Mouse (Mus musculus): Measurements from ENCODE around the gene Samd14. TPM values are rescaled to one million over a fixed set of nuclear protein-coding genes. Genes with fewer than 3 reads are reported as not detected.
A peak's percentile ranks its signal among the peaks of the same experiment; 100 is the strongest.

Gene Samd14
- polyA plus RNA-seq, 1 experiment from 2014 or later, result 18.3 TPM

DNA sequence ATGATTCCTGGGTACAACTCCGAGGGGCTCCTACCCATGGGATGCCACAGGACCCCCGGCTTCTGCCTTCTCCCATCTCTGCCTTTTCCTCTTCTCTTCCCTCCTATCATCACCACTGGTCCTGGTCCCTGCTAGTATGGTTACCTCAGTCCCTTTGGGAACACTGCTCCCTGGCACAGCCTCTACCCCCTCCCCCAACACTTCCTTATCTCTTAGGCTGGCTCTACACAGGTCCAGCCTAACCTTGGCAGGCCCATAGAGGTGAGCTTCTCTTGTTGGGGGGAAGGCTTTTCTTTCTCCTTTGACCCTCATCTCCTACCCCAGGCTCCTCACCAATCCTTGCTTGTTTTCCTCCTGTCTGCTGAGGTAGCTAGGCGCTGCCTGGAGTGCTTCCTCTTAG lies 5.8 kb downstream of the Samd14 start:
- Histone ChIP-seq H3K27ac (ENCODE audit: low read depth, low read length) (no peak overlapping the region), H3K36me3 (ENCODE audit: control insufficient read depth, insufficient read depth, low read length) (peaks cover 26% of the 10 kb centered on the region), H3K4me3 (ENCODE audit: low read length) (no peak overlapping the region), H3K27me3 (ENCODE audit: control insufficient read depth, insufficient read depth, low read length) (no peaks in the 10 kb centered on the region; the same call in 1 of the 2 replicates), H3K4me1 (ENCODE audit: control insufficient read depth, insufficient read depth, low read length) (peaks cover 26% of the 10 kb centered on the region), H3K9me3 (ENCODE audit: control insufficient read depth, low read length) (no peaks in the 10 kb centered on the region), H3K9ac (ENCODE audit: low read depth, low read length) (no peak overlapping the region), H3K4me2 (replicated peaks; ENCODE audit: low read depth, low read length) (no peak overlapping the region)
- no peak for ATAC-seq (ENCODE audit: low FRiP score, low TSS enrichment)
- WGBS, result 85% methylated on average over 3 of the region's 3 CpGs

GRCm38 (mm10) chr11:95022237-95022992 lies 12.7 kb downstream of the Samd14 start:
- H3K9ac ChIP-seq (ENCODE audit: low read depth, low read length), result no peak overlapping the region
- WGBS, result 88% methylated on average over 10 of the region's 10 CpGs
- H3K4me1 ChIP-seq (ENCODE audit: control insufficient read depth, insufficient read depth, low read length), result peaks cover 27% of the 10 kb centered on the region
- H3K9me3 ChIP-seq (ENCODE audit: control insufficient read depth, low read length), result no peaks in the 10 kb centered on the region
- H3K36me3 ChIP-seq (ENCODE audit: control insufficient read depth, insufficient read depth, low read length), result peaks cover 61% of the 10 kb centered on the region
- no peaks in the 10 kb centered on the region; the same call in 1 of the 2 replicates for H3K27me3 ChIP-seq (ENCODE audit: control insufficient read depth, insufficient read depth, low read length)
- no peak overlapping the region for H3K4me2 ChIP-seq (replicated peaks; ENCODE audit: low read depth, low read length)
- H3K4me3 ChIP-seq (ENCODE audit: low read length), result no peak overlapping the region
- no peak for ATAC-seq (ENCODE audit: low FRiP score, low TSS enrichment)
- no peak overlapping the region for H3K27ac ChIP-seq (ENCODE audit: low read depth, low read length)

DNA sequence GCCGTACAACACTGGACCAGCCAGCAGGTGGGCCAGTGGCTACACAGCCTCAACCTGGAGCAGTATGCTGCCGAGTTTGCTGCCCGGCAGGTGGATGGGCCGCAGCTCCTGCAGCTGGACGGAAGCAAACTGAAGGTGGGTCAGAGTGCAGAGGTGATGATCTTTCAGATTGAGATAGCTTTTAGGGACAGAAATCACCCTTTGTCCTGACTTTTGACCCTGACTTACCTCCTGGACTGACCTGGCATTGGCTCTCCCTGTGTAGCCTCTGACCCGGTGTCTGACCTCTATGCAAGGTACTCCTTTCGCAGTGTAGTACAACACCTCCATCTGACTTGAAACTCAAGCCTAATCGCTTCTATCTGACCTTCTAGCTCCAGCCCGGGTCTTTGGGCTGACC lies 13.8 kb downstream of the Samd14 start:
- H3K4me3 ChIP-seq (ENCODE audit: low read length), result no peak overlapping the region
- peaks cover 27% of the 10 kb centered on the region for H3K4me1 ChIP-seq (ENCODE audit: control insufficient read depth, insufficient read depth, low read length)
- WGBS, result 95% methylated on average over 9 of the region's 9 CpGs
- H3K4me2 ChIP-seq (replicated peaks; ENCODE audit: low read depth, low read length), result no peak overlapping the region
- no peaks in the 10 kb centered on the region; the same call in 1 of the 2 replicates for H3K27me3 ChIP-seq (ENCODE audit: control insufficient read depth, insufficient read depth, low read length)
- no peak overlapping the region for H3K27ac ChIP-seq (ENCODE audit: low read depth, low read length)
- no peaks in the 10 kb centered on the region for H3K9me3 ChIP-seq (ENCODE audit: control insufficient read depth, low read length)
- no peak for ATAC-seq (ENCODE audit: low FRiP score, low TSS enrichment)
- H3K9ac ChIP-seq (ENCODE audit: low read depth, low read length), result no peak overlapping the region
- peaks cover 61% of the 10 kb centered on the region for H3K36me3 ChIP-seq (ENCODE audit: control insufficient read depth, insufficient read depth, low read length)

DNA sequence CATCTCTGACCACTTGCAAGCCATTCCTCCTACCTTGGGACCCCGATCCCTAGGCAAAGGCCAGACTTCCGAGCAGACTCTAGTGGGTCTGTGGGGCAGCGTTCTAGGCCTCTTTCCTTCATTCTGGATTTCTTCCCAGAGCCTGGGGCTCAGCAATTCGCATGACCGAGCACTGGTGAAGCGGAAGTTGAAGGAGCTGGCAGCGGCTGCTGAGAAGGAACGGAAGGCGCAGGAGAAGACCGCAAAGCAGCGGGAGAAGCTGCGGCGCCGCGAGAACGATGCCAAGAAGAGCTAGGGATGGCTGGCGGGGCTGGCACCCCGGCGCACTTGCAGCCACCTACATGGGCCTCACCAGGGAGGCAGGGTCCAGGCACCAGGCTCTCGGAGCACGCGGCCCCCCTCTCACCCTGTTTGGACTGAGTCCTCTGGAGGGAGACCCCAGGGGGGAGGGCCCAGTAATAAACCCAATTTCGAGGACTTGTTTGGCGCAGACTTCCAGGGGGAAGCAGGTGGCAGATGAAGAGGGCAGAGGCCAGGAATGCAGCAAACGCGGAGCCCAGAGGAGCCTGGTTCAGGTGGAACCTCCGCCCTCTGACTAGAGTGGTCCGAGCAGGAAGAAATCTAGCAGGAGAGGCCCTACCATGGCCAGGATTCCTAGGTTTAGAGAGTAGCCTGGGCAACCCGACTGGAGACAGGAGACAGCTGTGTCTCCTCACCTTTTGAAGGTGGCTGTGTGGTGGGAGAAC lies 14.9 kb downstream of the Samd14 start:
- peaks cover 54% of the 10 kb centered on the region for H3K36me3 ChIP-seq (ENCODE audit: control insufficient read depth, insufficient read depth, low read length)
- H3K4me3 ChIP-seq (ENCODE audit: low read length), result no peak overlapping the region
- ATAC-seq (ENCODE audit: low FRiP score, low TSS enrichment), result no peak
- H3K27ac ChIP-seq (ENCODE audit: low read depth, low read length), result peak overlapping the region; percentile 10; the same call in 1 of the 2 replicates
- H3K4me2 ChIP-seq (replicated peaks; ENCODE audit: low read depth, low read length), result no peak overlapping the region
- no peaks in the 10 kb centered on the region for H3K9me3 ChIP-seq (ENCODE audit: control insufficient read depth, low read length)
- 67% methylated on average over 29 of the region's 29 CpGs for WGBS
- peaks cover 27% of the 10 kb centered on the region for H3K4me1 ChIP-seq (ENCODE audit: control insufficient read depth, insufficient read depth, low read length)
- H3K27me3 ChIP-seq (ENCODE audit: control insufficient read depth, insufficient read depth, low read length), result no peaks in the 10 kb centered on the region; the same call in 1 of the 2 replicates
- no peak overlapping the region for H3K9ac ChIP-seq (ENCODE audit: low read depth, low read length)

GRCm38 (mm10) chr11:95025227-95026012 lies 15.7 kb downstream of the Samd14 start:
- H3K4me1 ChIP-seq (ENCODE audit: control insufficient read depth, insufficient read depth, low read length), result peaks cover 23% of the 10 kb centered on the region
- no peak overlapping the region for H3K4me2 ChIP-seq (replicated peaks; ENCODE audit: low read depth, low read length)
- H3K9ac ChIP-seq (ENCODE audit: low read depth, low read length), result no peak overlapping the region
- H3K9me3 ChIP-seq (ENCODE audit: control insufficient read depth, low read length), result no peaks in the 10 kb centered on the region
- H3K36me3 ChIP-seq (ENCODE audit: control insufficient read depth, insufficient read depth, low read length), result peaks cover 46% of the 10 kb centered on the region
- H3K27me3 ChIP-seq (ENCODE audit: control insufficient read depth, insufficient read depth, low read length), result no peaks in the 10 kb centered on the region
- H3K4me3 ChIP-seq (ENCODE audit: low read length), result no peak overlapping the region
- H3K27ac ChIP-seq (ENCODE audit: low read depth, low read length), result peak overlapping the region; percentile 43; the same call in 1 of the 2 replicates
- WGBS, result 69% methylated on average over 11 of the region's 11 CpGs
- ATAC-seq (ENCODE audit: low FRiP score, low TSS enrichment), result no peak

GRCm38 (mm10) chr11:95026090-95026542 lies 16.4 kb downstream of the Samd14 start:
- no peak overlapping the region for H3K9ac ChIP-seq (ENCODE audit: low read depth, low read length)
- no peak overlapping the region for H3K4me3 ChIP-seq (ENCODE audit: low read length)
- H3K4me2 ChIP-seq (replicated peaks; ENCODE audit: low read depth, low read length), result no peak overlapping the region
- peak; percentile 56 for ATAC-seq (ENCODE audit: low FRiP score, low TSS enrichment)
- peaks cover 39% of the 10 kb centered on the region for H3K36me3 ChIP-seq (ENCODE audit: control insufficient read depth, insufficient read depth, low read length)
- no peaks in the 10 kb centered on the region for H3K27me3 ChIP-seq (ENCODE audit: control insufficient read depth, insufficient read depth, low read length)
- H3K9me3 ChIP-seq (ENCODE audit: control insufficient read depth, low read length), result no peaks in the 10 kb centered on the region
- peaks cover 23% of the 10 kb centered on the region for H3K4me1 ChIP-seq (ENCODE audit: control insufficient read depth, insufficient read depth, low read length)
- H3K27ac ChIP-seq (ENCODE audit: low read depth, low read length), result peak overlapping the region; percentile 43; the same call in 1 of the 2 replicates
- 29% methylated on average over 6 of the region's 6 CpGs for WGBS

GRCm38 (mm10) chr11:95026849-95027248 lies 17.2 kb downstream of the Samd14 start:
- H3K9me3 ChIP-seq (ENCODE audit: control insufficient read depth, low read length), result no peaks in the 10 kb centered on the region
- no peak overlapping the region for H3K9ac ChIP-seq (ENCODE audit: low read depth, low read length)
- H3K36me3 ChIP-seq (ENCODE audit: control insufficient read depth, insufficient read depth, low read length), result peaks cover 32% of the 10 kb centered on the region
- no peak overlapping the region for H3K4me3 ChIP-seq (ENCODE audit: low read length)
- H3K27me3 ChIP-seq (ENCODE audit: control insufficient read depth, insufficient read depth, low read length), result no peaks in the 10 kb centered on the region
- H3K4me1 ChIP-seq (ENCODE audit: control insufficient read depth, insufficient read depth, low read length), result peaks cover 23% of the 10 kb centered on the region
- H3K4me2 ChIP-seq (replicated peaks; ENCODE audit: low read depth, low read length), result no peak overlapping the region
- no peak for ATAC-seq (ENCODE audit: low FRiP score, low TSS enrichment)
- WGBS, result 90% methylated on average over 6 of the region's 6 CpGs
- H3K27ac ChIP-seq (ENCODE audit: low read depth, low read length), result no peak overlapping the region

DNA sequence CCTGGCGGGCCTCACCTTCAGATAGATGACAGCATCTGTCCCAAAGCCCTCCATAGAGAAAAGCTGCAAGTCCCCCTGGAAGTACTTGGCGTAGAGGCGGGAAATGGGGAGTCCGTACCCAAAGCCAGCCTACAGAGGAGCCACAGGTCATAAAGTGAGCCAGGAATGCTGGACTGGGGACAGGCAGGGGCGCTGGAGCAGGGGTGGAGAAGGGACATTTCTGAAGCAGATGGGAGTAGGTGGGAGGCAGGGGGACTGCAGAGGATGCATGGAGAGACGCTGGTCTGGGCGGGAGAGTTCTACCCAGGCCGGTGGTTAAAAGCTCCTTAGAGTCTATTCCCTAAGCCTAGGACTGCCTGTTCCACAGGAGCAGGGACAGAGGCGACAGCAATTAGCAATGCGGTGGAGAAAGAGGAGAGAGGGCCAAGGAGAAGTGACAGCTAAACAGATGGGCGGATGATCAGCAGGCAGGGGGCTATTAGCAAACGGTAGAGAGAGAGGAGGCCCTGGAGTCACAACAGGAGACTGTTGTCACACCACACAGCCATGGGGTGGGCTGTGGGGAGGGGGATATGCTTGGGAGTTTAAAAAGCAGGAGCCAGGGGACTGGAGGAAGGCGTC lies 18.3 kb downstream of the Samd14 start:
- Histone ChIP-seq H3K9ac (ENCODE audit: low read depth, low read length) (no peak overlapping the region), H3K4me3 (ENCODE audit: low read length) (no peak overlapping the region), H3K9me3 (ENCODE audit: control insufficient read depth, low read length) (no peaks in the 10 kb centered on the region), H3K27me3 (ENCODE audit: control insufficient read depth, insufficient read depth, low read length) (no peaks in the 10 kb centered on the region), H3K4me1 (ENCODE audit: control insufficient read depth, insufficient read depth, low read length) (peaks cover 23% of the 10 kb centered on the region), H3K27ac (ENCODE audit: low read depth, low read length) (no peak overlapping the region), H3K36me3 (ENCODE audit: control insufficient read depth, insufficient read depth, low read length) (peaks cover 21% of the 10 kb centered on the region), H3K4me2 (replicated peaks; ENCODE audit: low read depth, low read length) (no peak overlapping the region)
- no peak for ATAC-seq (ENCODE audit: low FRiP score, low TSS enrichment)
- 27% methylated on average over 13 of the region's 13 CpGs for WGBS
